Mouse (Mus musculus) heart, postnatal 0 days (tissue): ENCODE results near the gene Gm11555.

ENCODE experiments used
- CTCF ChIP-seq: IDR thresholded peaks from 2 replicates; pipeline ENCODE4 v1.5.1; 2016; ENCODE audit warnings: antibody characterized with exemption, control low read depth, low read depth
- EP300 ChIP-seq: IDR thresholded peaks from 2 replicates; pipeline ENCODE4 v1.6.1; 2016; ENCODE audit warnings: antibody characterized with exemption, low read depth

DNA sequence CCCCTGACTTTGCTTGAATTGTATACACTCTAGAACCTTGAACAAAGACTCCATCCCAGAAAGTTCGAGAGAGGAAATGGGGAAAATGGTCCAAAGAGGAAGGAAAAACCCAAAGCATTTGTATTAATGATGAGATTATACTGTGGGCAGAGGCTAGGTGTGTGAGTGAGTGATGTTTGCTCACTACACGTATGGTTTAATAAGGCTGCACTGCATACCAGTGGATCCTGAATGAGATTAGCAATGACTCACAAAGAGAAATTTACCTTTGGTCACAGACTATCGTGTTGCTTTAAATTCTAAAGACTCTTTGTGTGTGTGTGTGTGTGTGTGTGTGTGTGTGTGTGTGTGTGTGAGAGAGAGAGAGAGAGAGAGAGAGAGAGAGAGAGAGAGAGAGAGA is 19.1 kb downstream of the Gm11555 start:
- TF ChIP-seq CTCF (no peak), EP300 (no peak)
